Mouse (Mus musculus) hindbrain, embryonic 10.5 days (tissue): ENCODE measurements around the gene 1110002E22Rik. TPM values are rescaled to one million over a fixed set of nuclear protein-coding genes. Genes with fewer than 3 reads are reported as not detected.
A peak's percentile ranks its signal among the peaks of the same experiment; 100 is the strongest.

Experiments used
- DNase-seq: peaks from one replicate; pipeline ENCODE4 v3.0.0-alpha.2; 2017; ENCODE audit warnings: low spot score
- H3K27ac ChIP-seq: fragments of 300-500 bp; sonication (generic); 2 replicates; pipeline ENCODE4 v1.5.1; 2016; ENCODE audit warnings: mild to moderate bottlenecking, moderate library complexity
- H3K27me3 ChIP-seq: fragments of 300-500 bp; sonication (generic); 2 replicates; pipeline ENCODE4 v1.6.1; 2016; ENCODE audit warnings: mild to moderate bottlenecking; ENCODE audit not compliant: poor library complexity, insufficient read depth, severe bottlenecking
- H3K36me3 ChIP-seq: fragments of 300-500 bp; sonication (generic); 2 replicates; pipeline ENCODE4 v1.6.1; 2016; ENCODE audit warnings: mild to moderate bottlenecking, moderate library complexity
- H3K4me1 ChIP-seq: fragments of 300-500 bp; sonication (generic); replicated peaks from 2 replicates; pipeline ENCODE4 v1.6.1; 2016; ENCODE audit warnings: mild to moderate bottlenecking
- H3K4me3 ChIP-seq: fragments of 300-500 bp; sonication (generic); 2 replicates; pipeline ENCODE4 v1.5.1; 2016; ENCODE audit warnings: mild to moderate bottlenecking, moderate library complexity
- H3K9me3 ChIP-seq: fragments of 300-500 bp; sonication (generic); 2 replicates; pipeline ENCODE4 v1.6.1; 2016; ENCODE audit warnings: mild to moderate bottlenecking, moderate library complexity
- WGBS: fragments of 180-500 bp; shearing (Covaris S2); methylation state at CpG from one replicate; pipeline ENCODE4 v1.1.7; 2016; 5-methylcytosine and 5-hydroxymethylcytosine counted together
- polyA plus RNA-seq: library from polyadenylated mRNA; unstranded; fragments of >200 nt; fragmentation: Nextera tagmentation; extraction: Ambion mirVana; gene quantifications from 2 replicates; pipeline ENCODE4 v1.2.1, GENCODE M21; 2016

1110002E22Rik gene
- polyA plus RNA-seq, 1 experiment from 2014 or later, result 0.18 TPM

GRCm38 (mm10) chr3:138121461-138121860 lies 56.6 kb downstream of the 1110002E22Rik start:
- no peaks in the 10 kb centered on the region for H3K27me3 ChIP-seq
- no peak overlapping the region for H3K4me3 ChIP-seq
- H3K27ac ChIP-seq, result no peak overlapping the region
- DNase-seq, result no peak
- WGBS, result 96% methylated on average over 2 of the region's 2 CpGs
- no peaks in the 10 kb centered on the region for H3K9me3 ChIP-seq
- no peaks in the 10 kb centered on the region for H3K36me3 ChIP-seq
- no peaks in the 10 kb centered on the region for H3K4me1 ChIP-seq

DNA sequence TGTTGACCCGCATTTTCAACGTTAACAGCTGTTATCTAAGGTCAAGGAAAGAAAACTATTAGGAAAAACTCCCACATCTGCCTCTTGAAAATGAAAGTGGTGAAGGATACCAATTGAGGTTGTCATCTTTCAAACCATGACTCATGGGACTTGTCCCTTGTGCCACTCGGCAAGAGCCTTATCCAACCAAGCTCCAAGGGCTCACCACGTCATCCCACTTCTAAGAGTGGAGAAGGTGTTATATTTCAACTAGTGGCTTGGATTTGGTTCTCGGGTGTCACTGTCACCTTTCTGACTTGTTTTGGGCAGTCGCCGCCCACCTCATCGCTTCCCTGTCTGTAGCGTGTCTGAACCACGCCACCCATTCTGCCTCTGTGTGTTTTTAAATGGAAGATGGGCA lies 59.0 kb downstream of the 1110002E22Rik start:
- Histone ChIP-seq H3K27ac (no peak overlapping the region), H3K4me3 (no peak overlapping the region), H3K27me3 (no peaks in the 10 kb centered on the region), H3K36me3 (no peaks in the 10 kb centered on the region), H3K4me1 (no peaks in the 10 kb centered on the region), H3K9me3 (no peaks in the 10 kb centered on the region)
- WGBS, result 87% methylated on average over 10 of the region's 10 CpGs
- no peak for DNase-seq

DNA sequence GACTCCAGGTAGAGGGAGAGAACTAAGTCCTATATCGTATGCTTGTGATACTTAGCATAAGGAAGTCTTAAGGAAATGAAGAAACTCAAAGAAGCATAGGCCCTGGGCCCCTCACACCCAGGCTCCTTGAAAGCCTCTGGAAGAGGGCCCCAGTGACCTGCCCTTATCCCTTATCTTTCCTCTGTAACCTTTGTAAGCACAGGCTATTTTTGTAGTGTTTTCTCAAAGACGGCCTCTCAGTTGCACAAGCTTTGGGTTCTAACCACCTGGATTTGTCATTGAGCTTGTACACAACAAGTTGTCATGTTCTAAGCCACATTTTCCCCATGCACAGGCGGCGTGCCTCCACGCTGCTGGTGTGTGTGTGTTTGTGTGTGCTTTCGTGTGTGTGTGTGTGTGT lies 64.3 kb downstream of the 1110002E22Rik start:
- 94% methylated on average over 6 of the region's 6 CpGs for WGBS

GRCm38 (mm10) chr3:138130692-138131091 lies 65.8 kb downstream of the 1110002E22Rik start:
- H3K9me3 ChIP-seq, result no peaks in the 10 kb centered on the region
- peak overlapping the region; percentile 40 for H3K27ac ChIP-seq
- H3K27me3 ChIP-seq, result no peaks in the 10 kb centered on the region
- 61% methylated on average over 1 of the region's 1 CpGs for WGBS
- H3K4me3 ChIP-seq, result no peak overlapping the region
- no peaks in the 10 kb centered on the region for H3K36me3 ChIP-seq
- DNase-seq, result no peak
- peaks cover 11% of the 10 kb centered on the region for H3K4me1 ChIP-seq

More for the DNA sequence above, 64.3 kb downstream of the 1110002E22Rik start:
- no peak overlapping the region for H3K4me3 ChIP-seq
- H3K4me1 ChIP-seq, result peaks cover 11% of the 10 kb centered on the region
- H3K27me3 ChIP-seq, result no peaks in the 10 kb centered on the region
- no peak for DNase-seq
- H3K9me3 ChIP-seq, result no peaks in the 10 kb centered on the region
- H3K36me3 ChIP-seq, result no peaks in the 10 kb centered on the region
- no peak overlapping the region for H3K27ac ChIP-seq

Other genes starting within 250 kb of the 1110002E22Rik start
- 3,095 and 3,165 TPM in 2 replicates for gene H2afz, start 200.6 kb upstream of the 1110002E22Rik start, polyA plus RNA-seq
- gene Dnajb14, start 197.4 kb upstream of the 1110002E22Rik start, polyA plus RNA-seq, result 6.6 and 7.0 TPM in 2 replicates
- gene Lamtor3, start 146.5 kb upstream of the 1110002E22Rik start, polyA plus RNA-seq, result 82.8 and 83.3 TPM in 2 replicates
- gene Dapp1, start 83.5 kb upstream of the 1110002E22Rik start, polyA plus RNA-seq, result 2.3 and 2.4 TPM in 2 replicates
- not detected in 2 replicates for gene Gm5105, start 2.3 kb downstream of the 1110002E22Rik start, polyA plus RNA-seq
- gene Trmt10a, start 78.4 kb downstream of the 1110002E22Rik start, polyA plus RNA-seq, result 12.5 and 15.1 TPM in 2 replicates
- gene Mttp, start 79.9 kb downstream of the 1110002E22Rik start, polyA plus RNA-seq, result 9.2 and 9.9 TPM in 2 replicates
- gene 4930579F01Rik, start 128.8 kb downstream of the 1110002E22Rik start, polyA plus RNA-seq, result not detected in 2 replicates
- gene Adh7, start 152.7 kb downstream of the 1110002E22Rik start, polyA plus RNA-seq, result 0.07 and 0.36 TPM in 2 replicates
- 0.30 and 0.34 TPM in 2 replicates for gene Adh1, start 195.9 kb downstream of the 1110002E22Rik start, polyA plus RNA-seq
- gene Adh6a, start 248.2 kb downstream of the 1110002E22Rik start, polyA plus RNA-seq, result not detected in 2 replicates